Mouse (Mus musculus) heart, postnatal 0 days (tissue): ENCODE data around the gene Plac9b. TPM values are rescaled to one million over a fixed set of nuclear protein-coding genes. Genes with fewer than 3 reads are reported as not detected.
"Not testable (repeated sequence)": the region's sequence is repeated elsewhere in the genome, so short reads cannot be mapped to it uniquely, and the experiment has no call there.

Experiments used
- ATAC-seq: fragments of 200-750 bp; cut with Nextera tagmentation; 2 replicates; pipeline ENCODE4 v1.8.0; 2017; ENCODE audit warnings: low read depth, moderate number of reproducible peaks, moderate library complexity; ENCODE audit not compliant: insufficient read depth
- DNase-seq: peaks from one replicate; pipeline ENCODE4 v3.0.0-alpha.2; 2016; ENCODE audit warnings: low spot score
- H3K27ac ChIP-seq: fragments of 300-500 bp; sonication (generic); 2 replicates; pipeline ENCODE4 v1.5.1; 2014; ENCODE audit warnings: low read depth, mild to moderate bottlenecking
- H3K27me3 ChIP-seq: fragments of 300-500 bp; sonication (generic); 2 replicates; pipeline ENCODE4 v1.6.1; 2014; ENCODE audit warnings: low read length, mixed read lengths; ENCODE audit not compliant: control insufficient read depth, insufficient read depth
- H3K36me3 ChIP-seq: fragments of 300-500 bp; sonication (generic); replicated peaks from 2 replicates; pipeline ENCODE4 v1.6.1; 2014; ENCODE audit warnings: low read length, mixed read lengths; ENCODE audit not compliant: control insufficient read depth, insufficient read depth
- H3K4me1 ChIP-seq: fragments of 300-500 bp; sonication (generic); 2 replicates; pipeline ENCODE4 v1.6.1; 2014; ENCODE audit warnings: antibody characterized with exemption; ENCODE audit not compliant: control insufficient read depth, insufficient read depth
- H3K4me2 ChIP-seq: fragments of 300-500 bp; sonication (generic); 2 replicates; pipeline ENCODE4 v1.6.1; 2014; ENCODE audit warnings: low read depth, mild to moderate bottlenecking, low read length, moderate library complexity
- H3K4me3 ChIP-seq: fragments of 300-500 bp; sonication (generic); 2 replicates; pipeline ENCODE4 v1.5.1; 2014; ENCODE audit warnings: low read depth, low read length
- H3K9ac ChIP-seq: fragments of 300-500 bp; sonication (generic); replicated peaks from 2 replicates; pipeline ENCODE4 v1.6.1; 2014; ENCODE audit warnings: low read depth, low read length, mixed read lengths
- H3K9me3 ChIP-seq: fragments of 300-500 bp; sonication (generic); replicated peaks from 2 replicates; pipeline ENCODE4 v1.6.1; 2016; ENCODE audit warnings: low read length; ENCODE audit not compliant: control insufficient read depth
- WGBS: fragments of 180-500 bp; shearing (Covaris S2); extraction: QIAGEN DNeasy Blood & Tissue Kit; methylation state at CpG from one replicate; pipeline ENCODE4 v1.1.7; 2014; 5-methylcytosine and 5-hydroxymethylcytosine counted together
- polyA plus RNA-seq: library from polyadenylated mRNA; unstranded; fragments of >200 nt; fragmentation: Nextera tagmentation; extraction: Ambion mirVana; gene quantifications from 2 replicates; pipeline ENCODE4 v1.2.1, GENCODE M21; 2015
- total RNA-seq: library from RNA; depleted of rRNA; stranded (reverse); fragments of >200 nt; gene quantifications from 2 replicates; pipeline ENCODE4 v1.2.3, GENCODE M21; 2014; ENCODE audit warnings: low replicate concordance

Gene Plac9b
- total and polyA plus RNA-seq, 2 experiments from 2014 or later: 7.0 to 28.7 TPM

GRCm38 (mm10) chr14:26175028-26175427 lies 7.3 kb downstream of the Plac9b start:
- not testable (repeated sequence) for H3K4me2 ChIP-seq, H3K9me3 ChIP-seq, H3K4me1 ChIP-seq, ATAC-seq, H3K27ac ChIP-seq, H3K4me3 ChIP-seq, DNase-seq, H3K27me3 ChIP-seq, H3K36me3 ChIP-seq, H3K9ac ChIP-seq
- whole genome bisulfite sequencing: no CpG with 5 or more reads among the region's 6 CpGs

- not testable (repeated sequence) for H3K4me1 ChIP-seq, H3K9ac ChIP-seq, ATAC-seq, H3K27ac ChIP-seq, H3K4me3 ChIP-seq, H3K9me3 ChIP-seq, DNase-seq, H3K4me2 ChIP-seq, H3K36me3 ChIP-seq, H3K27me3 ChIP-seq
- WGBS: no CpG with 5 or more reads among the region's 3 CpGs
These were observed 8.3 kb downstream of the Plac9b start for GRCm38 (mm10) chr14:26173955-26174354.

- not testable (repeated sequence) for DNase-seq, H3K4me2 ChIP-seq, ATAC-seq, H3K4me1 ChIP-seq, H3K36me3 ChIP-seq, H3K9ac ChIP-seq, H3K27me3 ChIP-seq, H3K4me3 ChIP-seq, H3K9me3 ChIP-seq, H3K27ac ChIP-seq
- no CpG with 5 or more reads among the region's 12 CpGs for WGBS
These were observed 17.0 kb downstream of the Plac9b start for GRCm38 (mm10) chr14:26165266-26165665.

- H3K4me3 ChIP-seq, ATAC-seq, H3K27ac ChIP-seq, H3K4me2 ChIP-seq, H3K36me3 ChIP-seq, DNase-seq, H3K9me3 ChIP-seq, H3K9ac ChIP-seq, H3K4me1 ChIP-seq, H3K27me3 ChIP-seq: not testable (repeated sequence)
- no CpG with 5 or more reads among the region's 5 CpGs for WGBS
These were observed 19.9 kb downstream of the Plac9b start for GRCm38 (mm10) chr14:26162423-26162822.

GRCm38 (mm10) chr14:26161156-26161555 lies 21.1 kb downstream of the Plac9b start:
- H3K4me3 ChIP-seq, H3K9me3 ChIP-seq, ATAC-seq, H3K36me3 ChIP-seq, H3K27me3 ChIP-seq, H3K9ac ChIP-seq, H3K4me2 ChIP-seq, DNase-seq, H3K4me1 ChIP-seq, H3K27ac ChIP-seq: not testable (repeated sequence)
- no CpG with 5 or more reads among the region's 9 CpGs for WGBS

GRCm38 (mm10) chr14:26156032-26156431 lies 26.2 kb downstream of the Plac9b start:
- DNase-seq, H3K4me3 ChIP-seq, H3K27ac ChIP-seq, H3K9me3 ChIP-seq, H3K9ac ChIP-seq, H3K27me3 ChIP-seq, H3K36me3 ChIP-seq, ATAC-seq, H3K4me2 ChIP-seq, H3K4me1 ChIP-seq: not testable (repeated sequence)
- WGBS: no CpG with 5 or more reads among the region's 7 CpGs

GRCm38 (mm10) chr14:26147095-26147494 lies 35.2 kb downstream of the Plac9b start:
- not testable (repeated sequence) for H3K36me3 ChIP-seq, H3K4me1 ChIP-seq, H3K9ac ChIP-seq, H3K4me2 ChIP-seq, DNase-seq, H3K27me3 ChIP-seq, ATAC-seq, H3K9me3 ChIP-seq, H3K4me3 ChIP-seq, H3K27ac ChIP-seq
- no CpG with 5 or more reads among the region's 2 CpGs for WGBS

GRCm38 (mm10) chr14:26119095-26119494 lies 63.2 kb downstream of the Plac9b start:
- DNase-seq, H3K36me3 ChIP-seq, H3K27ac ChIP-seq, H3K4me3 ChIP-seq, ATAC-seq, H3K9me3 ChIP-seq, H3K9ac ChIP-seq, H3K4me1 ChIP-seq, H3K27me3 ChIP-seq, H3K4me2 ChIP-seq: not testable (repeated sequence)
- WGBS: no CpG with 5 or more reads among the region's 7 CpGs

GRCm38 (mm10) chr14:26118550-26119000 lies 63.7 kb downstream of the Plac9b start:
- not testable (repeated sequence) for H3K36me3 ChIP-seq, H3K9me3 ChIP-seq, H3K27me3 ChIP-seq, DNase-seq, H3K4me1 ChIP-seq, H3K9ac ChIP-seq, H3K4me2 ChIP-seq, H3K4me3 ChIP-seq, H3K27ac ChIP-seq
- peak; percentile 73 for ATAC-seq
- WGBS: no CpG with 5 or more reads among the region's 18 CpGs
